Mouse (Mus musculus) thymus, adult 2 months (tissue): ENCODE measurements around the gene Fbln5.

ENCODE experiments used
- CTCF ChIP-seq: fragments of 200-500 bp; IDR thresholded peaks from 2 replicates; pipeline ENCODE4 v1.5.1; 2012; ENCODE audit warnings: mild to moderate bottlenecking, control low read depth, low read length, moderate library complexity, borderline replicate concordance; ENCODE audit not compliant: control insufficient read depth, poor library complexity, insufficient read depth; ENCODE audit errors: extremely low read depth
- POLR2A ChIP-seq: fragments of 200-500 bp; IDR thresholded peaks from 2 replicates; pipeline ENCODE4 v1.6.1; 2012; ENCODE audit warnings: mild to moderate bottlenecking, low read length, control low read depth, moderate library complexity; ENCODE audit not compliant: control insufficient read depth, poor library complexity, insufficient read depth; ENCODE audit errors: extremely low read depth

- TF ChIP-seq CTCF, result no peak
- no peak for TF ChIP-seq POLR2A
Measured at GRCm38 (mm10) chr12:101789250-101789649, 29.6 kb downstream of the Fbln5 start.
